Mouse (Mus musculus): ENCODE results near the gene Pnp. TPM values are rescaled to one million over a fixed set of nuclear protein-coding genes. Genes with fewer than 3 reads are reported as not detected.
"Not testable (repeated sequence)": the region's sequence is repeated elsewhere in the genome, so short reads cannot be mapped to it uniquely, and the experiment has no call there.

Gene Pnp
- polyA plus RNA-seq, 1 experiment from 2014 or later: 20.5 TPM

- H3K9me3 ChIP-seq (replicated peaks): no peaks in the 10 kb centered on the region
- no peaks in the 10 kb centered on the region for H3K27me3 ChIP-seq (replicated peaks)
Measured at GRCm38 (mm10) chr14:50981207-50981606, 50.3 kb downstream of the Pnp start.

GRCm38 (mm10) chr14:50981837-50982236 is 51.0 kb downstream of the Pnp start:
- WGBS: 88% methylated on average over 5 of the region's 5 CpGs
- Histone ChIP-seq H3K4me2 (no peak overlapping the region), H3K4me1 (no peaks in the 10 kb centered on the region), H3K9me3 (replicated peaks) (no peaks in the 10 kb centered on the region), H3K36me3 (no peaks in the 10 kb centered on the region), H3K4me3 (replicated peaks) (no peak overlapping the region), H3K9ac (replicated peaks) (no peak overlapping the region), H3K27ac (replicated peaks) (no peak overlapping the region), H3K27me3 (replicated peaks) (no peaks in the 10 kb centered on the region)
- no peak for ATAC-seq (ENCODE audit: low FRiP score)

More at GRCm38 (mm10) chr14:50981207-50981606, 50.3 kb downstream of the Pnp start:
- H3K9ac ChIP-seq (replicated peaks): no peak overlapping the region
- no peak for ATAC-seq (ENCODE audit: low FRiP score)
- H3K36me3 ChIP-seq: no peaks in the 10 kb centered on the region
- no peak overlapping the region for H3K4me3 ChIP-seq (replicated peaks)
- H3K27ac ChIP-seq (replicated peaks): no peak overlapping the region
- H3K4me1 ChIP-seq: no peaks in the 10 kb centered on the region
- H3K4me2 ChIP-seq: no peak overlapping the region
- 44% methylated on average over 2 of the region's 2 CpGs for WGBS

GRCm38 (mm10) chr14:50987668-50988067 is 56.8 kb downstream of the Pnp start:
- Histone ChIP-seq H3K9me3 (replicated peaks) (no peaks in the 10 kb centered on the region), H3K4me2 (no peak overlapping the region), H3K4me1 (no peaks in the 10 kb centered on the region), H3K9ac (replicated peaks) (no peak overlapping the region), H3K27me3 (replicated peaks) (no peaks in the 10 kb centered on the region), H3K27ac (replicated peaks) (no peak overlapping the region), H3K36me3 (no peaks in the 10 kb centered on the region), H3K4me3 (replicated peaks) (no peak overlapping the region)
- WGBS: 91% methylated on average over 2 of the region's 2 CpGs
- no peak for ATAC-seq (ENCODE audit: low FRiP score)

GRCm38 (mm10) chr14:50991037-50991436 is 60.2 kb downstream of the Pnp start:
- H3K36me3 ChIP-seq: no peaks in the 10 kb centered on the region
- H3K4me3 ChIP-seq (replicated peaks): no peak overlapping the region

GRCm38 (mm10) chr14:50997088-50997487 is 66.2 kb downstream of the Pnp start:
- no peaks in the 10 kb centered on the region for H3K9me3 ChIP-seq (replicated peaks)
- H3K4me3 ChIP-seq (replicated peaks): no peak overlapping the region
- H3K9ac ChIP-seq (replicated peaks): no peak overlapping the region
- no peak overlapping the region for H3K4me2 ChIP-seq
- no peaks in the 10 kb centered on the region for H3K4me1 ChIP-seq
- H3K27me3 ChIP-seq (replicated peaks): no peaks in the 10 kb centered on the region
- H3K36me3 ChIP-seq: no peaks in the 10 kb centered on the region
- 75% methylated on average over 3 of the region's 3 CpGs for WGBS
- no peak for ATAC-seq (ENCODE audit: low FRiP score)
- no peak overlapping the region for H3K27ac ChIP-seq (replicated peaks)

More at GRCm38 (mm10) chr14:50991037-50991436, 60.2 kb downstream of the Pnp start:
- WGBS: 85% methylated on average over 3 of the region's 3 CpGs
- Histone ChIP-seq H3K4me1 (no peaks in the 10 kb centered on the region), H3K4me2 (no peak overlapping the region), H3K9ac (replicated peaks) (no peak overlapping the region), H3K27me3 (replicated peaks) (no peaks in the 10 kb centered on the region), H3K9me3 (replicated peaks) (no peaks in the 10 kb centered on the region), H3K27ac (replicated peaks) (no peak overlapping the region)
- no peak for ATAC-seq (ENCODE audit: low FRiP score)

- H3K4me3 ChIP-seq (replicated peaks): no peak overlapping the region
- ATAC-seq (ENCODE audit: low FRiP score): no peak
- no peaks in the 10 kb centered on the region for H3K9me3 ChIP-seq (replicated peaks)
- H3K27me3 ChIP-seq (replicated peaks): no peaks in the 10 kb centered on the region
- no peaks in the 10 kb centered on the region for H3K4me1 ChIP-seq
- no peak overlapping the region for H3K9ac ChIP-seq (replicated peaks)
- 89% methylated on average over 2 of the region's 2 CpGs for WGBS
- H3K27ac ChIP-seq (replicated peaks): no peak overlapping the region
- H3K36me3 ChIP-seq: no peaks in the 10 kb centered on the region
- no peak overlapping the region for H3K4me2 ChIP-seq
Measured at GRCm38 (mm10) chr14:50997999-50998666, 67.3 kb downstream of the Pnp start.

DNA sequence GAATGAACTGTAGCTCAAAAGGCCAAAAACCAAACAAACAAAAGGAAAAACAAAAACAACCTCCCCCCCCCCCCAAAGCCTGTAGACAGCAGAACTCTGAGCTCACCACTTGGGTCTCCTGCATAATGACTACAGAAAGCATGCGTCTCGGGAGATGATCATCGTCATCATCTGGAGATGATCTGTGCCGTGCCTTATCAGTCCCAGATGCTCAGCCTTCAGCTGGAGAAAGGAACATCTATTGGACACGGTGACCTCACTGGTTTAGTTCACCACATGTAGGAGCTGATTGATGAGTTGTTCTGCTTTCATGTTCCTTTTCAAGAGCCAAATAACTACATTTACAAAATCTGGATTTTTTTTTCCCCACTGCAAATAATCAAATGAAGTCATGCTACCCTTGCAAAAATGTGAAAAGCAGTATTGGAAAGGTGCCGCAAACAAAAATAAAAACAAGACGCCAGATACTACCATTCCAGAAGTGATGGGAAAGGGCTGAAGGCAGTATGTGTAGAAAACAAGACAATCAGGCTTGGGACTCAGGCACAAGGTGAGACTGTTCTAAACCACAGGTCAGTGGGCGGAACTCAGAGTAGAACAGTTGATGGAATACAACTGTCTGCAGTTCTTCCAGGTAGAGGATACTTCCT is 76.4 kb downstream of the Pnp start, which contains the start of gene Rnase10:
Rnase10 (plus strand) TSS at position 600 of the 650 bp plus-strand sequence.
- 0 out of 2 replicates have a peak within 1 kb of the TSS, but pooled peaks have one; percentile 3 for H3K27ac ChIP-seq (replicated peaks)

GRCm38 (mm10) chr14:51007914-51008713 is 77.2 kb downstream of the Pnp start:
- H3K27me3 ChIP-seq (replicated peaks): no peaks in the 10 kb centered on the region
- H3K9ac ChIP-seq (replicated peaks): no peak overlapping the region
- H3K4me3 ChIP-seq (replicated peaks): no peak overlapping the region
- no peaks in the 10 kb centered on the region for H3K4me1 ChIP-seq
- H3K27ac ChIP-seq (replicated peaks): 0 out of 2 replicates have a peak overlapping the region, but pooled peaks have one; percentile 3
- no peaks in the 10 kb centered on the region for H3K36me3 ChIP-seq
- no peak overlapping the region for H3K4me2 ChIP-seq
- ATAC-seq (ENCODE audit: low FRiP score): no peak
- 81% methylated on average over 13 of the region's 13 CpGs for WGBS
- no peaks in the 10 kb centered on the region for H3K9me3 ChIP-seq (replicated peaks)

More for the DNA sequence above, 76.4 kb downstream of the Pnp start, which contains the start of gene Rnase10:
- Histone ChIP-seq H3K4me3 (replicated peaks) (no peak within 1 kb of the TSS), H3K27me3 (replicated peaks) (no peaks in the 10 kb centered on the region), H3K4me2 (no peak within 1 kb of the TSS), H3K9me3 (replicated peaks) (no peaks in the 10 kb centered on the region), H3K36me3 (no peaks in the 10 kb centered on the region), H3K9ac (replicated peaks) (no peak within 1 kb of the TSS), H3K4me1 (no peaks in the 10 kb centered on the region)
- WGBS: 83% methylated on average over 8 of the region's 8 CpGs
- no peak for ATAC-seq (ENCODE audit: low FRiP score)

GRCm38 (mm10) chr14:51008781-51009180 is 77.9 kb downstream of the Pnp start:
- WGBS: 94% methylated on average over 4 of the region's 4 CpGs
- H3K4me3 ChIP-seq (replicated peaks): no peak overlapping the region
- no peaks in the 10 kb centered on the region for H3K36me3 ChIP-seq

DNA sequence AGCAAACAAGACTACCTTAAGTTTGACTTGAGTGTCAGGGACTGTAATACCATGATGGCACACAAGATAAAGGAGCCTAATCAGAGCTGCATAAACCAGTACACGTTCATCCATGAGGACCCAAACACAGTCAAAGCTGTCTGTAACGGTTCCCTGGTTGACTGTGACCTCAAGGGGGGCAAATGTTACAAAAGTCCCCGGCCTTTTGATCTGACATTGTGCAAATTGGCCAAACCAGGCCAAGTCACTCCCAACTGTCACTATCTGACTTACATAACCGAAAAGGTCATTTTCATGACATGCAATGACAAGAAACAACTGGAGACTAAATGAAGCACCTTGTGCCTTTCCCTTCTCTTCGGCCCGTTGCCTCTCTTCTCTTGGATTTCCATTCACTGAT is 78.7 kb downstream of the Pnp start:
- Histone ChIP-seq H3K4me1 (no peaks in the 10 kb centered on the region), H3K9me3 (replicated peaks) (no peaks in the 10 kb centered on the region), H3K36me3 (no peaks in the 10 kb centered on the region), H3K4me2 (no peak overlapping the region), H3K9ac (replicated peaks) (no peak overlapping the region), H3K27me3 (replicated peaks) (no peaks in the 10 kb centered on the region), H3K4me3 (replicated peaks) (no peak overlapping the region), H3K27ac (replicated peaks) (no peak overlapping the region)
- ATAC-seq (ENCODE audit: low FRiP score): no peak
- 88% methylated on average over 6 of the region's 6 CpGs for WGBS

More at GRCm38 (mm10) chr14:51008781-51009180, 77.9 kb downstream of the Pnp start:
- no peaks in the 10 kb centered on the region for H3K9me3 ChIP-seq (replicated peaks)
- no peaks in the 10 kb centered on the region for H3K27me3 ChIP-seq (replicated peaks)
- no peak for ATAC-seq (ENCODE audit: low FRiP score)
- H3K9ac ChIP-seq (replicated peaks): no peak overlapping the region
- no peak overlapping the region for H3K4me2 ChIP-seq
- no peaks in the 10 kb centered on the region for H3K4me1 ChIP-seq
- H3K27ac ChIP-seq (replicated peaks): no peak overlapping the region

GRCm38 (mm10) chr14:51014724-51015123 is 83.8 kb downstream of the Pnp start:
- H3K4me1 ChIP-seq; ATAC-seq (ENCODE audit: low FRiP score); H3K27ac ChIP-seq (replicated peaks); H3K4me3 ChIP-seq (replicated peaks); H3K9me3 ChIP-seq (replicated peaks); H3K4me2 ChIP-seq; H3K27me3 ChIP-seq (replicated peaks); H3K36me3 ChIP-seq; H3K9ac ChIP-seq (replicated peaks): not testable (repeated sequence)
- 85% methylated on average over 3 of the region's 3 CpGs for WGBS

Measured in neural tube, embryonic 15.5 days (tissue).